Mouse (Mus musculus) stomach, postnatal 0 days (tissue): ENCODE data around the gene Sox11. TPM values are rescaled to one million over a fixed set of nuclear protein-coding genes. Genes with fewer than 3 reads are reported as not detected.

Source experiments
- ATAC-seq: fragments of 200-750 bp; cut with Nextera tagmentation; 2 replicates; pipeline ENCODE4 v1.8.0; 2017; ENCODE audit not compliant: low FRiP score, low TSS enrichment
- DNase-seq: peaks from one replicate; pipeline ENCODE4 v3.0.0-alpha.2; 2016; ENCODE audit warnings: low spot score
- H3K27ac ChIP-seq: fragments of 300-500 bp; sonication (generic); replicated peaks from 2 replicates; pipeline ENCODE4 v1.5.1; 2014; ENCODE audit warnings: mild to moderate bottlenecking, control low read depth
- H3K27me3 ChIP-seq: fragments of 300-500 bp; sonication (generic); 2 replicates; pipeline ENCODE4 v1.6.1; 2014; ENCODE audit warnings: low read length; ENCODE audit not compliant: control insufficient read depth, insufficient read depth
- H3K36me3 ChIP-seq: fragments of 300-500 bp; sonication (generic); 2 replicates; pipeline ENCODE4 v1.6.1; 2014; ENCODE audit warnings: low read length, mixed read lengths; ENCODE audit not compliant: control insufficient read depth, insufficient read depth
- H3K4me1 ChIP-seq: fragments of 300-500 bp; sonication (generic); replicated peaks from 2 replicates; pipeline ENCODE4 v1.6.1; 2014; ENCODE audit warnings: antibody characterized with exemption; ENCODE audit not compliant: control insufficient read depth, insufficient read depth
- H3K4me2 ChIP-seq: fragments of 300-500 bp; sonication (generic); replicated peaks from 2 replicates; pipeline ENCODE4 v1.6.1; 2014; ENCODE audit warnings: low read depth, mild to moderate bottlenecking, control low read depth, moderate library complexity
- H3K4me3 ChIP-seq: fragments of 300-500 bp; sonication (generic); 2 replicates; pipeline ENCODE4 v1.5.1; 2014; ENCODE audit warnings: low read depth, low read length, control low read depth
- H3K9ac ChIP-seq: fragments of 300-500 bp; sonication (generic); 2 replicates; pipeline ENCODE4 v1.6.1; 2014; ENCODE audit warnings: mild to moderate bottlenecking, low read length, control low read depth, mixed read lengths
- H3K9me3 ChIP-seq: fragments of 300-500 bp; sonication (generic); 2 replicates; pipeline ENCODE4 v1.6.1; 2016; ENCODE audit warnings: low read length; ENCODE audit not compliant: control insufficient read depth
- CTCF ChIP-seq: IDR thresholded peaks from 2 replicates; pipeline ENCODE4 v1.5.1; 2016; ENCODE audit warnings: antibody characterized with exemption, low read depth, mild to moderate bottlenecking, moderate library complexity
- EP300 ChIP-seq: optimal IDR thresholded peaks from 2 replicates; pipeline ENCODE3; 2016; ENCODE audit warnings: antibody characterized with exemption
- WGBS: fragments of 180-500 bp; shearing (Covaris S2); extraction: QIAGEN DNeasy Blood & Tissue Kit; methylation state at CpG from one replicate; pipeline ENCODE4 v1.1.7; 2014; 5-methylcytosine and 5-hydroxymethylcytosine counted together
- polyA plus RNA-seq: library from polyadenylated mRNA; unstranded; fragments of >200 nt; fragmentation: Nextera tagmentation; extraction: Ambion mirVana; gene quantifications from 2 replicates; pipeline ENCODE4 v1.2.1, GENCODE M21; 2015

Gene Sox11
- polyA plus RNA-seq, 1 experiment from 2014 or later = 3.3 TPM

DNA sequence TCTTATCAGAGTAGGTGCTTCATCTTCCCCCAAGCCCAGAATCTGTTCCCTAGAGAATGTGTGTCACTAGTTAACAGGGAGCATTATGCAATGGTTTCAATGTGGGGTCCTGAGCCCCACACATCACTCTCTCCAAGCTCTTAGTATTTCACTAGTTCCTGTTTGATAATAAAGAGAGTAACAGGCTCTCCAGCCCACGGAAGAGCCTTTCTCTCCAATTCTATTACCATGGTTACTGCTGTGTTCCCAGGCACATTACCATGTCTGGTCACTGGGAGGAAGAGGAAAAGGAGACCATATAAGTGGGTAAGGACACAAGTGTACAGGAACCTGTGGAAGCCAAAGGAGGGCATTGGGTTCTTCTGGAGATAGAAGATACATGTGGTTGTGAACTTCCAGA lies 19.0 kb downstream of the Sox11 start:
- Histone ChIP-seq H3K27me3 (no peaks in the 10 kb centered on the region), H3K4me2 (no peak overlapping the region), H3K27ac (no peak overlapping the region), H3K4me1 (no peaks in the 10 kb centered on the region), H3K9me3 (no peaks in the 10 kb centered on the region), H3K36me3 (no peaks in the 10 kb centered on the region), H3K9ac (no peak overlapping the region), H3K4me3 (no peak overlapping the region)
- DNase-seq (no peak), ATAC-seq (no peak)
- TF ChIP-seq CTCF = no peak
- no peak for TF ChIP-seq EP300
- 66% methylated on average over 1 of the region's 1 CpGs for WGBS

GRCm38 (mm10) chr12:27320705-27321104 lies 21.7 kb downstream of the Sox11 start:
- TF ChIP-seq EP300 (no peak), CTCF (no peak)
- no peaks in the 10 kb centered on the region for H3K27me3 ChIP-seq
- H3K9ac ChIP-seq = no peak overlapping the region
- H3K36me3 ChIP-seq = no peaks in the 10 kb centered on the region
- no peaks in the 10 kb centered on the region for H3K4me1 ChIP-seq
- ATAC-seq (no peak), DNase-seq (no peak)
- no peak overlapping the region for H3K4me3 ChIP-seq
- H3K27ac ChIP-seq = no peak overlapping the region
- no peak overlapping the region for H3K4me2 ChIP-seq
- H3K9me3 ChIP-seq = no peaks in the 10 kb centered on the region

GRCm38 (mm10) chr12:27312985-27313384 lies 29.4 kb downstream of the Sox11 start:
- Histone ChIP-seq H3K27me3 (no peaks in the 10 kb centered on the region), H3K9me3 (no peaks in the 10 kb centered on the region), H3K36me3 (no peaks in the 10 kb centered on the region), H3K4me3 (no peak overlapping the region), H3K4me1 (no peaks in the 10 kb centered on the region), H3K9ac (no peak overlapping the region), H3K4me2 (no peak overlapping the region), H3K27ac (no peak overlapping the region)
- no peak for DNase-seq
- TF ChIP-seq CTCF = no peak
- TF ChIP-seq EP300 = no peak
- 85% methylated on average over 8 of the region's 8 CpGs for WGBS
- ATAC-seq = no peak

- H3K9ac ChIP-seq = no peak overlapping the region
- TF ChIP-seq CTCF = no peak
- no peaks in the 10 kb centered on the region for H3K36me3 ChIP-seq
- H3K4me2 ChIP-seq = no peak overlapping the region
- no peak overlapping the region for H3K27ac ChIP-seq
- H3K4me3 ChIP-seq = no peak overlapping the region
- ATAC-seq (no peak), DNase-seq (no peak)
- no peaks in the 10 kb centered on the region for H3K27me3 ChIP-seq
- WGBS = 40% methylated on average over 9 of the region's 9 CpGs
- H3K4me1 ChIP-seq = no peaks in the 10 kb centered on the region
- no peaks in the 10 kb centered on the region for H3K9me3 ChIP-seq
Observed at GRCm38 (mm10) chr12:27311854-27312466, 30.4 kb downstream of the Sox11 start.

DNA sequence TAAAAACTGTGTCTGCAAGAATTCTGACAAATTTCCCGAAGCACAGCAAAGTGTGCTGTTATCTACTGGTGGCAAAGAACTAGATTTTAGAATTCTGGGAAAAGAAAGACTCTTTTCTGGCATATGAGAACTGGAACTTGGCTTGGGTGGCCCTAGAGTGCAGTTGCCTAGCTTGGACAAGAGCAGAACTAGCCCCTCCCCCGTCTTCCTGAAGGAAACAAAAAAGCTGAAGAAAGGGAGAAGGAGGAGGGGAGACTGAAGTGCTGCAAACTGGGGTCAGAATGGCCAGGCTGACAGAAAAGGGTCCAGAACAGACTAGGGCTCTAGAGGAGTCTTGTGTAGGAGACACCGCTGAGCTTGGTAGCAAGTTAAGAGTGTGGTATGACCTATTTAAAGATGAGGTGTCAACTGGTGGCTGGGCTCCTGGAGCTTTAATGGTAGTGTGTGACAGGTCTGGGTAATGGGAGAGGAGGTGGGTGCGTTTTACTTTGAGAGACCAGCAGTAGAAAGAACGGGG lies 31.0 kb downstream of the Sox11 start:
- DNase-seq = no peak

DNA sequence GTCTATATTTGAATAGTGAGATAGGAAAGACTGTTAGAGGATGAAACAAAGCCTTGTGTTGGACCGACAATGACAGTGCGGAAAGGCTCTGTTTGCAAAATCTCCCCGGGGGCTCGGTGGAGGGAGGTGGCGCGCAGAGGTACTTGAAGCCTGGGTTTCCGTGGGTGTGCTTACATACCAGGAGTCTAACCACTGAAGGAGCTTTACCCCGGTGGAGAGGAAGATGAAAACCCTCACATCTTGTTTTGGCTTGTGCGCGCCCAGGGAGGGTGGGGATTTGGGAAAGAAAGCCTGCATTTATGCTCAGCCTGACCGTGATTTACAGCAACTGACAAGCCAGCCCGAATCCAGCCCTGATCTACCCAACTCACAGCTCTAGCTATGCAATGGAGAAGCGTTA lies 31.7 kb downstream of the Sox11 start:
- WGBS = 45% methylated on average over 13 of the region's 13 CpGs
- Histone ChIP-seq H3K27ac (no peak overlapping the region), H3K9me3 (no peaks in the 10 kb centered on the region), H3K4me1 (no peaks in the 10 kb centered on the region), H3K4me3 (no peak overlapping the region), H3K36me3 (no peaks in the 10 kb centered on the region), H3K4me2 (no peak overlapping the region), H3K27me3 (no peaks in the 10 kb centered on the region), H3K9ac (no peak overlapping the region)
- no peak for ATAC-seq
- no peak for DNase-seq
- TF ChIP-seq CTCF (no peak), EP300 (no peak)

More for the DNA sequence above, 31.0 kb downstream of the Sox11 start:
- H3K9ac ChIP-seq = no peak overlapping the region
- H3K9me3 ChIP-seq = no peaks in the 10 kb centered on the region
- no peak overlapping the region for H3K4me3 ChIP-seq
- no peak overlapping the region for H3K4me2 ChIP-seq
- no peaks in the 10 kb centered on the region for H3K4me1 ChIP-seq
- no peaks in the 10 kb centered on the region for H3K36me3 ChIP-seq
- TF ChIP-seq CTCF = no peak
- TF ChIP-seq EP300 = no peak
- no peaks in the 10 kb centered on the region for H3K27me3 ChIP-seq
- H3K27ac ChIP-seq = no peak overlapping the region
- no peak for ATAC-seq
- 43% methylated on average over 5 of the region's 5 CpGs for WGBS
